Comparison of ENCODE assay signal across 8 mouse cellular contexts in the genomic region with DNA sequence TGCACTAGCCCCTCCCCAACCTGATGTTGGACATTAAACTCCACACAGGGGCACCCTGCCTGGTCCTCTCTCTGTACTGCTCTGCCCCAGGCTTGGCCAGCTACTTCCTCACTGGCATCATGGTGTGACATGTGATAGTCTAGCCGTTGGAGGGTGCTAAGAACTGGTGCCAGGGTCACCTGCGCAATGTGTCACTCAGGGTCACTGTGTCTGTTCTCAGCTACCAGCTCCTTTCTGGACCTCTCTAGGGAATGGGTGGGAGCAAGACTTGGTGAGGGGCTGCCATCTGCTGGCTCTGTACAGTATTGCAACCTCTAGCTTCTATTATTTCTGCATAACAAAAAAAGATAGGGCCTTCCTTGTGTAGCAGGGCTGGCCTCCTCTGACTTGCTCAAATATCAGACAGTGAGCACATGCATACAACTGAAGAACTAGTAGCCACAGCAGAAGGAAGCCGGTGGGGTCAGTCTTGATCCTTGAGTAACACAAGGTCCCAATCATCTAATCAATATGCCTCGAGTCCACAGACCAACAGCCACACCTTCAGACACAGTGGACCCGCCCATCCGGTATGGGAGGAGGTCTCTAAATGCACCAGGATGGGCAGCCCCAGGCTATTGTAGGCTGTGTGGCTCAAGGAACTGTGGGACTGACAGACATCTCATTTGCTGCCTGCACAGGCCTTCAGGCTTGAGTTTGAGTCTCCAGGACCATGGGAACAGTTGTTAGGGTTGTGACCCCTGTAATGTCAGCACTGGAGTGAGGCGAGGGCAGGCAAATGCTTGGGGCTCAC. TPM values are rescaled to one million over a fixed set of nuclear protein-coding genes. Genes with fewer than 3 reads are reported as not detected.
DNase-seq lines count a peak whose midpoint lies in the region; ATAC-seq and TF ChIP-seq lines count a peak whose summit lies in the region.

No protein-coding gene starts in this region.

- 0 out of 4 replicates have a peak, but pooled peaks of 1 of the 2 experiments have one; percentile 1 for TF ChIP-seq POLR2A in MEL (IDR thresholded peaks at IDR 0.05; ENCODE audit: control insufficient read depth in 1 of 2, insufficient read depth in 1 of 2, low read depth in 1 of 2, low read length in 2 of 2, poor library complexity in 1 of 2)

- H3K9me3 ChIP-seq in MEL (replicated peaks; ENCODE audit: insufficient read depth, low read length) = no peaks in the 10 kb centered on the region
- H3K9me3 ChIP-seq in forebrain, embryonic 14.5 days (replicated peaks; ENCODE audit: control insufficient read depth, low read length) = no peaks in the 10 kb centered on the region
- H3K9me3 ChIP-seq in lung, embryonic 14.5 days (ENCODE audit: low read depth, low read length) = no peaks in the 10 kb centered on the region

- H3K4me1 ChIP-seq in MEL (ENCODE audit: control insufficient read depth in 1 of 2, insufficient read depth in 2 of 2, low read length in 2 of 2) = no peaks in the 10 kb centered on the region
- H3K4me1 ChIP-seq in forebrain, embryonic 14.5 days (ENCODE audit: control insufficient read depth, insufficient read depth, low read length) = no peaks in the 10 kb centered on the region
- no peaks in the 10 kb centered on the region for H3K4me1 ChIP-seq in lung, embryonic 14.5 days (ENCODE audit: insufficient read depth)

- H3K79me2 ChIP-seq in MEL (ENCODE audit: control insufficient read depth, insufficient read depth, low read length, poor library complexity) = no peaks in the 10 kb centered on the region

- no peak overlapping the region for H3K9ac ChIP-seq in MEL (ENCODE audit: control insufficient read depth, low read depth, low read length, poor library complexity, severe bottlenecking)
- H3K9ac ChIP-seq in forebrain, embryonic 14.5 days (ENCODE audit: low read length) = no peak overlapping the region
- no peak overlapping the region for H3K9ac ChIP-seq in lung, embryonic 14.5 days

- 0 out of 2 replicates have a peak, but pooled peaks have one; percentile 24 for ATAC-seq in cerebellum, adult (ENCODE audit: insufficient number of reproducible peaks, low FRiP score, low TSS enrichment)
- peak; percentile 67 for ATAC-seq in forebrain, embryonic 14.5 days
- ATAC-seq in hematopoietic stem cell, adult 5-6 weeks (replicated peaks in 1 of 2; ENCODE audit: insufficient read depth in 1 of 2, low FRiP score in 2 of 2, low TSS enrichment in 1 of 2, low read depth in 1 of 2, poor library complexity in 2 of 2, severe bottlenecking in 2 of 2) = peak; percentile 47 to 61; a peak in 2 of 4 replicates
- ATAC-seq in lung, embryonic 14.5 days (ENCODE audit: insufficient read depth) = peak; percentile 75

- peak; percentile 72 to 86 (median 75) for TF ChIP-seq CTCF in MEL (IDR thresholded peaks at IDR 0.05 in 2 of 3, conservative IDR thresholded peaks at IDR 0.05 in 1 of 3; ENCODE audit: control insufficient read depth in 1 of 3, insufficient read depth in 1 of 3, low read depth in 2 of 3, low read length in 3 of 3, poor library complexity in 1 of 3, severe bottlenecking in 1 of 3)
- TF ChIP-seq CTCF in lung, embryonic 14.5 days (IDR thresholded peaks at IDR 0.05; ENCODE audit: low read depth) = peak; percentile 88

- 82% methylated on average over 7 of the region's 7 CpGs for WGBS in forebrain, embryonic 14.5 days
- 68% methylated on average over 7 of the region's 7 CpGs for WGBS in lung, embryonic 14.5 days

- TF ChIP-seq RAD21 in MEL (IDR thresholded peaks at IDR 0.05; ENCODE audit: low read depth, low read length) = peak; percentile 62

- DNase-seq in MEL (ENCODE audit: low read depth, low spot score) = peak; percentile 73
- peak; percentile 79 for DNase-seq in forebrain, embryonic 14.5 days (ENCODE audit: low spot score)
- DNase-seq in layer of hippocampus, adult 8-10 months (ENCODE audit: low spot score in 2 of 2) = peak; percentile 54 to 80
- peak; percentile 86 for DNase-seq in lung, embryonic 14.5 days
- DNase-seq in ovary, postnatal 36 days (ENCODE audit: low spot score) = peak; percentile 55
- DNase-seq in thymus, postnatal 14 days = peak; percentile 72

- H3K27ac ChIP-seq in MEL (ENCODE audit: control insufficient read depth, low read depth, low read length) = no peak overlapping the region
- no peak overlapping the region for H3K27ac ChIP-seq in forebrain, embryonic 14.5 days (ENCODE audit: low read depth, low read length)
- no peak overlapping the region for H3K27ac ChIP-seq in lung, embryonic 14.5 days (ENCODE audit: low read depth)

- no peaks in the 10 kb centered on the region; a peak in 1 of 4 replicates for H3K36me3 ChIP-seq in MEL (ENCODE audit: control insufficient read depth in 1 of 2, insufficient read depth in 2 of 2, low read length in 2 of 2)
- H3K36me3 ChIP-seq in forebrain, embryonic 14.5 days (ENCODE audit: control insufficient read depth, insufficient read depth, low read length) = peaks cover 54% of the 10 kb centered on the region
- peaks cover 56% of the 10 kb centered on the region for H3K36me3 ChIP-seq in lung, embryonic 14.5 days (ENCODE audit: insufficient read depth)

- no peaks in the 10 kb centered on the region for H3K27me3 ChIP-seq in MEL (ENCODE audit: control insufficient read depth in 1 of 2, insufficient read depth in 2 of 2, low read length in 2 of 2)
- H3K27me3 ChIP-seq in forebrain, embryonic 14.5 days (replicated peaks; ENCODE audit: control insufficient read depth, insufficient read depth, low read length) = no peaks in the 10 kb centered on the region
- no peaks in the 10 kb centered on the region for H3K27me3 ChIP-seq in lung, embryonic 14.5 days (ENCODE audit: insufficient read depth, low read length)

- H3K4me2 ChIP-seq in forebrain, embryonic 14.5 days (ENCODE audit: low read length) = no peak overlapping the region
- H3K4me2 ChIP-seq in lung, embryonic 14.5 days = no peak overlapping the region

- H3K4me3 ChIP-seq in MEL (ENCODE audit: control insufficient read depth in 1 of 2, insufficient read depth in 1 of 2, low read depth in 2 of 2, low read length in 2 of 2) = no peak overlapping the region
- no peak overlapping the region for H3K4me3 ChIP-seq in forebrain, embryonic 14.5 days (ENCODE audit: low read depth, low read length)
- no peak overlapping the region for H3K4me3 ChIP-seq in lung, embryonic 14.5 days (ENCODE audit: low read depth, low read length)

- TF ChIP-seq EP300 in MEL (IDR thresholded peaks at IDR 0.05; ENCODE audit: low read depth in 1 of 2, low read length in 2 of 2) = no peak

TF ChIP-seq in MEL, 35 proteins besides CTCF, POLR2A, EP300 and RAD21:
- TF ChIP-seq SMC3 (IDR thresholded peaks at IDR 0.05; ENCODE audit: low read depth, low read length) (peak; percentile 62), TAL1 (IDR thresholded peaks at IDR 0.05; ENCODE audit: low read length) (no peak), ZMIZ1 (IDR thresholded peaks at IDR 0.05; ENCODE audit: low read depth, low read length) (no peak), ZC3H11A (IDR thresholded peaks at IDR 0.05; ENCODE audit: low read depth, low read length) (peak; percentile 39), TCF12 (IDR thresholded peaks at IDR 0.05; ENCODE audit: low read depth, low read length) (no peak)
TF ChIP-seq in MEL: peak in this region for 2.

RNA-seq across cellular contexts. Expression of a gene that starts 12.5 kb away (rescaled TPM):
- 121 and 126 TPM in 2 replicates for total RNA-seq in MEL (2012; rRNA removed)
- 100 to 1,000 TPM in 1 of 2 experiments, 10 to 100 TPM in 1; 75.7 to 113 TPM for polyA plus RNA-seq in MEL (2012; ENCODE audit: insufficient read depth in 1 of 2, insufficient read length in 2 of 2, low read depth in 1 of 2, low replicate concordance in 2 of 2, missing spikeins in 1 of 2)
- polyA plus RNA-seq in forebrain, embryonic 14.5 days (2014; fragmentation: Nextera tagmentation; extraction: Ambion mirVana) = 38.9 and 45.6 TPM in 2 replicates
- total RNA-seq in hematopoietic stem cell, adult 5-6 weeks (2017) = 22.6 and 24.8 TPM in 2 replicates
- total RNA-seq in layer of hippocampus, adult 8-10 months (2022) = 10 to 100 TPM; 44.5 to 55.0 (median 46.5) TPM
- polyA plus RNA-seq in lung, embryonic 14.5 days (2014; fragmentation: Nextera tagmentation; extraction: Ambion mirVana) = 48.1 and 55.9 TPM in 2 replicates

RNA-seq across cellular contexts. Expression of a gene that starts 16.3 kb away (rescaled TPM):
- not detected in 2 replicates for total RNA-seq in MEL (2012; rRNA removed)
- polyA plus RNA-seq in MEL (2012; ENCODE audit: insufficient read depth in 1 of 2, insufficient read length in 2 of 2, low read depth in 1 of 2, low replicate concordance in 2 of 2, missing spikeins in 1 of 2) = under 1 TPM in 1 of 2 experiments, not detected in 1; 0.35 TPM
- 0.14 and 0.25 TPM in 2 replicates for polyA plus RNA-seq in forebrain, embryonic 14.5 days (2014; fragmentation: Nextera tagmentation; extraction: Ambion mirVana)
- 1.4 TPM in 1 of 2 replicates, not detected in the other for total RNA-seq in hematopoietic stem cell, adult 5-6 weeks (2017)
- total RNA-seq in layer of hippocampus, adult 8-10 months (2022) = under 1 TPM; 0.19 to 0.80 (median 0.68) TPM
- 0.41 and 0.58 TPM in 2 replicates for polyA plus RNA-seq in lung, embryonic 14.5 days (2014; fragmentation: Nextera tagmentation; extraction: Ambion mirVana)

RNA-seq across cellular contexts. Expression of a gene that starts 22.4 kb away (rescaled TPM):
- total RNA-seq in MEL (2012; rRNA removed) = 100 and 101 TPM in 2 replicates
- polyA plus RNA-seq in MEL (2012; ENCODE audit: insufficient read depth in 1 of 2, insufficient read length in 2 of 2, low read depth in 1 of 2, low replicate concordance in 2 of 2, missing spikeins in 1 of 2) = 1,000 to 10,000 TPM in 1 of 2 experiments, 100 to 1,000 TPM in 1; 152 to 1,019 TPM
- polyA plus RNA-seq in forebrain, embryonic 14.5 days (2014; fragmentation: Nextera tagmentation; extraction: Ambion mirVana) = 304 and 312 TPM in 2 replicates
- total RNA-seq in hematopoietic stem cell, adult 5-6 weeks (2017) = 34.3 and 39.1 TPM in 2 replicates
- 100 to 1,000 TPM; 165 to 175 (median 172) TPM for total RNA-seq in layer of hippocampus, adult 8-10 months (2022)
- polyA plus RNA-seq in lung, embryonic 14.5 days (2014; fragmentation: Nextera tagmentation; extraction: Ambion mirVana) = 172 and 186 TPM in 2 replicates

RNA-seq across cellular contexts. Expression of a gene that starts 23.4 kb away (rescaled TPM):
- 147 and 152 TPM in 2 replicates for total RNA-seq in MEL (2012; rRNA removed)
- polyA plus RNA-seq in MEL (2012; ENCODE audit: insufficient read depth in 1 of 2, insufficient read length in 2 of 2, low read depth in 1 of 2, low replicate concordance in 2 of 2, missing spikeins in 1 of 2) = 100 to 1,000 TPM in 1 of 2 experiments, not detected in 1; 212 TPM
- 180 and 203 TPM in 2 replicates for polyA plus RNA-seq in forebrain, embryonic 14.5 days (2014; fragmentation: Nextera tagmentation; extraction: Ambion mirVana)
- total RNA-seq in hematopoietic stem cell, adult 5-6 weeks (2017) = 29.8 and 55.8 TPM in 2 replicates
- 100 to 1,000 TPM; 131 to 151 (median 135) TPM for total RNA-seq in layer of hippocampus, adult 8-10 months (2022)
- 180 and 199 TPM in 2 replicates for polyA plus RNA-seq in lung, embryonic 14.5 days (2014; fragmentation: Nextera tagmentation; extraction: Ambion mirVana)

RNA-seq across cellular contexts. Expression of a gene that starts 45.1 kb away (rescaled TPM):
- total RNA-seq in MEL (2012; rRNA removed) = 14.8 and 19.5 TPM in 2 replicates
- 10 to 100 TPM in 1 of 2 experiments, not detected in 1; 15.6 TPM for polyA plus RNA-seq in MEL (2012; ENCODE audit: insufficient read depth in 1 of 2, insufficient read length in 2 of 2, low read depth in 1 of 2, low replicate concordance in 2 of 2, missing spikeins in 1 of 2)
- 20.7 and 26.9 TPM in 2 replicates for polyA plus RNA-seq in forebrain, embryonic 14.5 days (2014; fragmentation: Nextera tagmentation; extraction: Ambion mirVana)
- total RNA-seq in hematopoietic stem cell, adult 5-6 weeks (2017) = 6.9 and 7.2 TPM in 2 replicates
- 10 to 100 TPM; 55.5 to 60.8 (median 60.0) TPM for total RNA-seq in layer of hippocampus, adult 8-10 months (2022)
- 11.7 and 15.2 TPM in 2 replicates for polyA plus RNA-seq in lung, embryonic 14.5 days (2014; fragmentation: Nextera tagmentation; extraction: Ambion mirVana)

Comparison
In these comparisons a context has a peak if more than half of its experiments do, and no peak if none do; other contexts are left out.
1. ATAC-seq: peak in every context shown above with its lines; median percentile 75 in lung, embryonic 14.5 days; 67 in forebrain, embryonic 14.5 days; 54 in hematopoietic stem cell, adult 5-6 weeks; 24 in cerebellum, adult.